Mouse (Mus musculus): ENCODE results near the gene Npr3. TPM values are rescaled to one million over a fixed set of nuclear protein-coding genes. Genes with fewer than 3 reads are reported as not detected.

The Npr3 gene
- polyA plus RNA-seq, 1 experiment: 1.4 TPM

DNA sequence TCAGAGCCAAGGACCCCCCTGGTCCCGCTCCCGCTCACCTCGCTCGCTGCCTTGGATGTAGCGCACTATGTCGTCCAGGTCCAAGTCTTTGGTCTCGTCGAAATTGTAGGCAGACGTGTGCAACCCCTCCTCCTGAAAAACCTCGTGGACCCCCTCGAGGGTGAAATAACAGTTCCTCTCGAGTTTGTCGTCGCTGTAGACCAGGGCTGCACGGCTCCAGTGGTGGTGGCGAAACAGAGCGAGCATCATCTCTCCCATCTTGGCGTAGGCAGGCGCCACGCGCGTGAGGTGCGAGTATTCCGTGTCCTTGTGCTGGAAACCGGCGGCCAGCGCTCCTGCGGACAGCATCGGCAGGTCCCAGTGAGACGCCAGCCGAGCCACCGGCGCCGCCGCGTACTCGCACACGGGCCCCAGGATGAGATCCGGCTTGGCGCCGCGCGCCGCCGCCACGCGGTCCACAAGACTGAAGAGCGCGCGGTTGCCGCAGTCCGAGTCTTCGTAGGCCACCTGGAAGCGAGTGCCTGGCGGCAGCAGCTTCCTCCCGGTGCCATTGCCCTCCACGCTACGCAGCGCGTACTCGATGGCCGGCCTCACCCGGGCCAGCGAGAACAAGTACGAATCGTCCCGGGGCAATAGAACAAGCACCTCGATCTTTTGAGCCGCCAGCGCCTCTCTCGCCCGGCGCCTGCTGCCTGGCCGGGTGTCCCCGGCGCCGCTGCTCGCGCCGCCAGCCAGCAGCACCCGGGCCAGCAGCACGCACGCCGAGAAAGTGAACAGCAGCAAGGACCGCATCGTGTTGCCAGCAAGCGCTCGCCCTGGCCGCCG lies 2.0 kb downstream of the Npr3 start:
- no peaks in the 10 kb centered on the region for H3K36me3 ChIP-seq (ENCODE audit: control insufficient read depth, insufficient read depth, low read length)
- TF ChIP-seq POLR2A (IDR thresholded peaks at IDR 0.05; ENCODE audit: control insufficient read depth, extremely low read depth, insufficient read depth, low read length, poor library complexity) (no peak), CTCF (IDR thresholded peaks at IDR 0.05; ENCODE audit: borderline replicate concordance, control insufficient read depth, extremely low read depth, insufficient read depth, low read length, poor library complexity) (no peak)
- 3% methylated on average over 90 of the region's 90 CpGs for WGBS
- DNase-seq: no peak
- H3K27me3 ChIP-seq (ENCODE audit: control insufficient read depth, insufficient read depth, low read length): peaks cover 11% of the 10 kb centered on the region
- H3K4me3 ChIP-seq (ENCODE audit: control insufficient read depth, insufficient read depth, low read length): no peak overlapping the region
- H3K4me1 ChIP-seq (replicated peaks; ENCODE audit: control insufficient read depth, insufficient read depth, low read length): 0 out of 2 replicates have a peak, but pooled peaks cover 2% of the 10 kb centered on the region
- no peak overlapping the region for H3K27ac ChIP-seq (ENCODE audit: control insufficient read depth, insufficient read depth, low read length)

DNA sequence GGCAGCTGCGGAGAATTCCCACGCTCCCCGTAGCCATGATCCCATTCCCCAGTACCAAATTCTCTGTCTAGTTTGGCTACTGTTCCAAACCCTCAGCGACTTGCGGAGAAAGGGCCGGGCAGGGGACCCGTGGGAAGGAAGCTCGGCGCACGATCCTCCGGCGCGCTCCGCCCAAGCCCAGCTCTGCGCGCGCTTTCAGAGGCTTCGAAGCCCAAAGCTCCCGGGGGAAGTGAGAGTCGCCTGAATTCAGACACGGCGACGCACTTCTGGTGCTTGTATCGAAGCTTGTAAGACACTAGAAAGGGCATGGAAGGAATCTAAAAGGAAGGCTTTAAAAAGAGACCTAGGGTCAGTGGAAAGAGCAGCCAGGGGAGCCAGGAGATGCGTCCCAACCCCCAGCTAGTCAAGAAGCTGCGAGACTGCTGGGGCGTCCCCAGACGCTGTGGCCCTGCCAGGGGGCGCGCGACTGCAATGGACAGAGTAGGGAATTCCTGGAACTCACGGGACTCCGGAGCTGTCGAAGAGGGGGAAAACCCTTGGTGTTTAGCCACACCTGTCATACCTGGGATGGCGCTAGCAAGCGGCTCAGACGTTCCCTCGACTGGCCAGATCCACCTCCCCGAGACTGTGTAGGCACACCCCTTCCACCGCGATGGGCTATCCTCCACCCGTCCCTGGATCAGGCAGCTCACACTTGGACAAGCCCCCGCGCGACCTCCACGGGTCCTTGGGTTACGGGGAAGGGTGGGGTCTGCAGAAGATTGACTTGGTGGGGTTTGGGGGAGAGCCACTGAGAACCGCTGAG lies 2.8 kb downstream of the Npr3 start:
- Histone ChIP-seq H3K27ac (ENCODE audit: control insufficient read depth, insufficient read depth, low read length) (no peak overlapping the region), H3K4me3 (ENCODE audit: control insufficient read depth, insufficient read depth, low read length) (no peak overlapping the region), H3K27me3 (ENCODE audit: control insufficient read depth, insufficient read depth, low read length) (peaks cover 11% of the 10 kb centered on the region), H3K4me1 (replicated peaks; ENCODE audit: control insufficient read depth, insufficient read depth, low read length) (0 out of 2 replicates have a peak, but pooled peaks cover 2% of the 10 kb centered on the region), H3K36me3 (ENCODE audit: control insufficient read depth, insufficient read depth, low read length) (no peaks in the 10 kb centered on the region)
- no peak for DNase-seq
- TF ChIP-seq CTCF (IDR thresholded peaks at IDR 0.05; ENCODE audit: borderline replicate concordance, control insufficient read depth, extremely low read depth, insufficient read depth, low read length, poor library complexity) (no peak), POLR2A (IDR thresholded peaks at IDR 0.05; ENCODE audit: control insufficient read depth, extremely low read depth, insufficient read depth, low read length, poor library complexity) (no peak)
- WGBS: 4% methylated on average over 48 of the region's 48 CpGs

DNA sequence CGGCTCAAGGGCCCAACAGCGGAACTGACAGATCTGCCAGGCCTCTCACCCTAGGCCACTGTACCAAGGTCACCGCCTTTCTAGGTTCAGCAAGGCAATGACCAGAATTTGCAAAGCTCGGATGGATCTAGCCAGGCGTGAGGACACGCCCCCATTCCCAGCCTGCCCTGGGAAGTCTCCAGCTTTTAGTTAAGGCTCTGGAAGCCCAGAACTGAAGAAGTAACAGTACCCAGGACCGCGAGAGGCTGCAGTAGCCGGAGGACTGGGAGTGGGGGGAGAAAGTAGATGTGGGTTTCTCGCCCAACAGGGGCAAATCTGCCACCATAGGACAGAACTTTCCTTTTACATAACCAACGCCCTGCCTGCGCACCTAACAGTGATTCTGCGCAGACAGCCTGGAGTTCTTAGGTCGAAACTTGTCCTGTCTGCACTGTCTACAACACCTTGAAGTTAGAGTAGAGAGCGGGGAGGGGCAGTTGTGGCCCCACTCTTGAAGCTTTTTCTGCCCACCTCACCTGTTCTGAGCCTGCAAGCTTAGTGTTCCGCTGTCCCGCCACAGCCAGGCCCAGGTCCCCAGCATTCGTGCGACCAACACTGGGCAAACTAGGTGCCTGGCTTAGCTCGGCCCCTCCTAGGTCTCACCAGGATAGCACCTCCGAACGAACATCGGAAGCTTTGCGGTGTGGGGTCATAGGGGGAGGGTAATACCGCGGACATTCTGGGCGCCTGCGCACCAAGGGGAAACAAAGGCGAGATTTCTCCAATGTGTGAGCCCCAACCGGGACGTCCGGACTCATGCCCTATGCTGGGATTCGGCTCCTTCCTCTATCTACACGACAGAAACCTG lies 3.7 kb downstream of the Npr3 start:
- Histone ChIP-seq H3K27ac (ENCODE audit: control insufficient read depth, insufficient read depth, low read length) (no peak overlapping the region), H3K27me3 (ENCODE audit: control insufficient read depth, insufficient read depth, low read length) (peaks cover 10% of the 10 kb centered on the region)
- no peak for DNase-seq

DNA sequence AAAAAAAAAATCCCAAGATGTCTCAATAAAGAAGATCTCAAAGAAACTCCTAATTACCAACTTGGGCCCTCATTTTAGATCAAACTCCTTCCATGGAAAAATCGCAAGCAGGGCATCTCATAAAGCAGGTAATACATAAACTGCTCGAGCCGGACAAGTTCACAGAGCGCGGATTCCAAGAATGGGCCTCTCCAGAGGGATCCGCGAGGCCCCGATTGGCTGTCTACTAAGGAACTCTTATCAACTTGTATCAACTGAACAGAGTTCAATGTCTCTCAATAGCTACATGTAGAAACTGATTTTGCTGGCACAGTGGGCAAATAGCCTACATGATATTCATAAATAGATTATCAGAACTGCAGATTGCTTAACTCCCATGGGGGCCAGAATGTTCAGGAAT lies 9.5 kb downstream of the Npr3 start:
- no peak for DNase-seq
- TF ChIP-seq CTCF (IDR thresholded peaks at IDR 0.05; ENCODE audit: borderline replicate concordance, control insufficient read depth, extremely low read depth, insufficient read depth, low read length, poor library complexity) (no peak), POLR2A (IDR thresholded peaks at IDR 0.05; ENCODE audit: control insufficient read depth, extremely low read depth, insufficient read depth, low read length, poor library complexity) (no peak)
- Histone ChIP-seq H3K27me3 (ENCODE audit: control insufficient read depth, insufficient read depth, low read length) (no peaks in the 10 kb centered on the region; the same call in 1 of the 2 replicates), H3K4me3 (ENCODE audit: control insufficient read depth, insufficient read depth, low read length) (no peak overlapping the region), H3K36me3 (ENCODE audit: control insufficient read depth, insufficient read depth, low read length) (no peaks in the 10 kb centered on the region), H3K27ac (ENCODE audit: control insufficient read depth, insufficient read depth, low read length) (no peak overlapping the region), H3K4me1 (replicated peaks; ENCODE audit: control insufficient read depth, insufficient read depth, low read length) (no peaks in the 10 kb centered on the region)
- 97% methylated on average over 8 of the region's 8 CpGs for whole genome bisulfite sequencing

More for the DNA sequence above, 3.7 kb downstream of the Npr3 start:
- Histone ChIP-seq H3K4me1 (replicated peaks; ENCODE audit: control insufficient read depth, insufficient read depth, low read length) (0 out of 2 replicates have a peak, but pooled peaks cover 2% of the 10 kb centered on the region), H3K36me3 (ENCODE audit: control insufficient read depth, insufficient read depth, low read length) (no peaks in the 10 kb centered on the region), H3K4me3 (ENCODE audit: control insufficient read depth, insufficient read depth, low read length) (no peak overlapping the region)
- WGBS: 25% methylated on average over 34 of the region's 34 CpGs
- TF ChIP-seq CTCF (IDR thresholded peaks at IDR 0.05; ENCODE audit: borderline replicate concordance, control insufficient read depth, extremely low read depth, insufficient read depth, low read length, poor library complexity): no peak
- no peak for TF ChIP-seq POLR2A (IDR thresholded peaks at IDR 0.05; ENCODE audit: control insufficient read depth, extremely low read depth, insufficient read depth, low read length, poor library complexity)

DNA sequence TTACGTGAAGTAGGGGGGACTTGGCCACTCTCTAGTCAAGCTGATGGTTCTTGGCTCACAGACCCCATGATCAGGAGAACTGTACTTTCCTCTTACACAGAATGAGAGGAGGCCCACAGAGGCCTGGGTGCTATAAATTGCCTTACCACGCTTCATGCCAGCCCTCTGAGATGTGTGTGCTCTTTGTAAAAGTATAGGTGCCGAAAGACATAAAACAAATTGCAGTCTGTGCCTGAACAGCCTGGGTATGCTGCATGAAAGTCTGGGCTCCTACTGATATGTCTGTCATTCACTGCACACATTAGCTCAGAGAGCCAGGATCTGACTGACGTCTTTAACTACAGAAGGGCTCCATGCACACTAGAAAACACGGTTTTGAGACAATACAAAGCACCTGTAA lies 9.9 kb downstream of the Npr3 start:
- WGBS: 91% methylated on average over 5 of the region's 5 CpGs
- Histone ChIP-seq H3K27me3 (ENCODE audit: control insufficient read depth, insufficient read depth, low read length) (no peaks in the 10 kb centered on the region), H3K27ac (ENCODE audit: control insufficient read depth, insufficient read depth, low read length) (no peak overlapping the region), H3K4me3 (ENCODE audit: control insufficient read depth, insufficient read depth, low read length) (no peak overlapping the region), H3K36me3 (ENCODE audit: control insufficient read depth, insufficient read depth, low read length) (no peaks in the 10 kb centered on the region), H3K4me1 (replicated peaks; ENCODE audit: control insufficient read depth, insufficient read depth, low read length) (no peaks in the 10 kb centered on the region)
- TF ChIP-seq CTCF (IDR thresholded peaks at IDR 0.05; ENCODE audit: borderline replicate concordance, control insufficient read depth, extremely low read depth, insufficient read depth, low read length, poor library complexity): no peak
- no peak for TF ChIP-seq POLR2A (IDR thresholded peaks at IDR 0.05; ENCODE audit: control insufficient read depth, extremely low read depth, insufficient read depth, low read length, poor library complexity)
- DNase-seq: no peak

DNA sequence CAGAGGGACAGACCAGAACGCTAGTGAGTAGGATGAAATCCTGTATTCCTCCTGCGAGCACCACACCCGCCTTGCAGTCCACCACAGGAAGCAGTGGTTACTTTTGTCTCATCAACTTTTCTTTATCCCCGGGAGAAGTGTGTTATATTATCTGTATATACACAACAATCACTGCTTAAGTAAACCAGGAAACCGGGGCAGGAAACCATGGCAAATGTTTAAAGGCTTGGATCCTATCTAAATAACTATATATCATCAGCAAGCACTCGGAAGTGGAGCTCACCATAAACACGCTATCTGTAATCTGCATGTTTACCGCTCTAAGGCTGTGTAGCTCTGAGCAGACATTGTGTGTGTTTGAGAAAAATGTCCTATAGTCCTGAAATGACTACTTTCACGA lies 13.1 kb downstream of the Npr3 start:
- Histone ChIP-seq H3K4me3 (ENCODE audit: control insufficient read depth, insufficient read depth, low read length) (no peak overlapping the region), H3K36me3 (ENCODE audit: control insufficient read depth, insufficient read depth, low read length) (no peaks in the 10 kb centered on the region), H3K4me1 (replicated peaks; ENCODE audit: control insufficient read depth, insufficient read depth, low read length) (no peaks in the 10 kb centered on the region), H3K27ac (ENCODE audit: control insufficient read depth, insufficient read depth, low read length) (no peak overlapping the region), H3K27me3 (ENCODE audit: control insufficient read depth, insufficient read depth, low read length) (no peaks in the 10 kb centered on the region)
- WGBS: 48% methylated on average over 9 of the region's 9 CpGs
- no peak for DNase-seq
- TF ChIP-seq POLR2A (IDR thresholded peaks at IDR 0.05; ENCODE audit: control insufficient read depth, extremely low read depth, insufficient read depth, low read length, poor library complexity) (no peak), CTCF (IDR thresholded peaks at IDR 0.05; ENCODE audit: borderline replicate concordance, control insufficient read depth, extremely low read depth, insufficient read depth, low read length, poor library complexity) (no peak)
